Mouse (Mus musculus): ENCODE data around the gene Colgalt2.

The Colgalt2 gene

DNA sequence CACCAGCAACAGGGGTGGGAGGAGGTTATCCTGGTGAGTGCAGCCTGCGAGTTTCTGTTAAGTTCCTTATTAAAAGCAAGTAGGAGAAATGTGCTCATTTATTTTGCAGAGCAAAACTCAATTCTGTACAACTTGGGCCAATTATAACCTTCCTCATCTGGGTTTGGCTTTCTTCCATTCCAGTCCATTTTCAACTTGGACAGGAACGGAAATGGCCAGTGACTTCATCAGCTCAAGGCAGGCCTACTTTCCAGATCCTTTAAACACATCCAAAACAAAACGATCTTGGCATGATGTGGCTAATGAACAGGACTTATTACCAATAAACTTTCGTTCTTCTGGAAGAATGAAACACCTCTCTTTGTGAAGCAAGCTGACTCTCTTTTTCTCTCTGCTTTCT, 76.5 kb downstream of the Colgalt2 start:
- no peak for DNase-seq (ENCODE audit: low spot score in 2 of 2)

GRCm38 (mm10) chr1:152490842-152491241, 91.2 kb downstream of the Colgalt2 start:
- DNase-seq (ENCODE audit: low spot score in 2 of 2) = no peak

- no peak for DNase-seq (ENCODE audit: low spot score in 2 of 2)
Observed at GRCm38 (mm10) chr1:152492258-152492657, 92.6 kb downstream of the Colgalt2 start.

DNA sequence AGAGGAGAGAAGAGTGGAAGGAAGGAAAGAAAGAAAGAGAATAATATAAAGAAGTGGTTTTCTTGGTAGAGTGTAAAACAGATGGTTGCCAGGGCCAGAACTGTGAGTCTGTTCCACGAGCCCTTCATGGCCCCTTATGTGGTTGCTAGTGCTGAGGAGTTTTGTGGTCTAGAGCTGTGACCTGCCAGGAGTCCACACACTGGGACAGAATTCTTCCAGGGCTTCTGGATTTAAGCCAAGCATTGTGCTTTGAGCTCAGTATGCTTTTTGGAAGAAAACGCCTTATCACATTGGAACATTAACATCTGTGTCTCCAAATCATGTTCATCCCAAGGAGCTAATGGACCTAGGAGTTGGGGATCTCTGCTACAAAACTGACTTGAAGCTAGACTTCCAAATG, 97.2 kb downstream of the Colgalt2 start:
- DNase-seq (ENCODE audit: low spot score in 2 of 2) = no peak

DNA sequence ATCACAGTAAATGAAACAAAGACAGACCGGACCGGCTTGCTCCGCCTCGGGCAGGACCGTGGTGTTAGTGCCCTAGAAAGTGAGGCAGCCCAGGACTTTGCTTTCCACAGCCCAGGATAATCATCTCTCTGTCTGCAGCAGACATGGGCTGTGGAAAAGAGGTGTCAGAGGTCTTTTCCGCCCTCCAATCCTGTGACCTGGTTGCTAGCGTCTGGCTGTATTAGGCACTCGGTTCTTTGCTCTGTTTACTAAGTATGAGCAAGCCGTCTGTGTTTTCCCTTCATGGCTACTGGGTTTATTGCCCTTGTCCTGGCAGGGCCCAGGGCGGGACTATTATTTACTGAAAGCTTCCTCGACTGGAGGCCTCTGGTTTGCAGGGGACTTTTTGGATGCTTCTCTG, 98.0 kb downstream of the Colgalt2 start:
- DNase-seq (ENCODE audit: low spot score in 2 of 2) = peak; percentile 10 to 19

GRCm38 (mm10) chr1:152499802-152500201, 100.2 kb downstream of the Colgalt2 start:
- no peak for DNase-seq (ENCODE audit: low spot score in 2 of 2)

DNA sequence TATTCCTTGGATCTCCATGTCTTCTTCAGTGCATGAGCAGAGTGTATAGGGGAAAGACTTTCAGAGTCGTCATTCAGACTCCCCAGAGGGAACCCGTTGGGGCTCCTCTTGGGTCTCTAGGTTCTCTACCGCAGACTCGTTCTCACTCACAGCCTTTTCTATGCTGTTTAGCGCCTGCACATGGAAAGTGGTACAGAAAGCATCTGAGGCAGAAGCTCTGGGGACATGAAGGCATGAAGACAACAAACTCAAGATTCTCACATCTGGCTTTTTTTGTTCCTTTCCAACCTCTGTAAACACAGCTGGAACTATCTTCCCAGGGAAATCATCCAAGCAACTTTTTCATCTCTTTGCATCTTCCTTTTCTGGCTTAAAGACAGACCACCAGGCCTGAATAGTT, 106.5 kb downstream of the Colgalt2 start:
- no peak for DNase-seq (ENCODE audit: low spot score in 2 of 2)

DNA sequence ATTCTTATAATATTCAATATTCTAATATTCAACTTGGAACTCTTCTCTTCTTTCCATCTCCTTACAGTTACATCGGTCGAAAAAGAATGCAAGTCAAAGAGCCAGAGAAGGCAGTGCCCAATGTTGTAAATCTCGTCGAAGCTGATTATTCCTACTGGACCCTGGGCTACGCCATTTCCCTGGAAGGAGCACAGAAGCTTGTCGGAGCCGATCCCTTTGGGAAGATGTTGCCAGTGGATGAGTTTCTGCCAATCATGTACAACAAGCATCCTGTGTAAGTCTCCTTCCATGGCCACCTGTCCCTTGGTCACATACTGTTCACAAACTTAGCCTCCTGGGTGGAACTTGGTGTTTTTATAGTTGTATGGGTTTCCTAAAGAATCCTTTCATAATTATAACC, 107.1 kb downstream of the Colgalt2 start:
- no peak for DNase-seq (ENCODE audit: low spot score in 2 of 2)

DNA sequence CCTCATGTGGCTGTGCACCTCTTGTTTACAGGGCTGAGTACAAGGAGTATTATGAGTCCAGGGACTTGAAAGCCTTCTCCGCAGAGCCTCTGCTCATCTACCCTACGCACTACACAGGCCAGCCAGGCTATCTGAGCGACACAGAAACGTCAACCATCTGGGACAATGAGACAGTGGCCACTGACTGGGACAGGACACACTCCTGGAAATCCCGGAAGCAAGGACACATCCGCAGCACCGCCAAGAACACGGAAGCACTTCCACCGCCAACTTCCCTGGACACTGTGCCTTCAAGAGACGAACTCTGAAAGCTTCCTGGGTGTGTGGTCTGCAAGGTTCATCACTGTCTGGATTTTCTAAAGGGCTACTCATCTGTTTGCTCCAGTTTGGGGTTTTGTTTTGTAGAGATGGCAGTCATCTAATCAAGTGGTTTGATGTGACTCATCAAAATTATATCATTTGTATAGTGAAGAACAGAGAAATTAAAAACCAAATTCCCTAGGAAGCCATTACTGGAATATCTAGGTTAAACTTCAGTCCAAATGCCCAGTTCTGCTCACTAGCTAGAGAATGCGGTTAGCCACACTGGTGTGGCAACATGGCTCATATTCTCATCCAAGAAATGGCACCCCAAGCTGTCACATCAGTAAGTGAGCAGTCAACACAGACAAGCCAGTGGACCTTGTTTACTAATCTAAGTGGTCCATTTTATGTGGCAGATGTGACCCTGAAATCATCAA, 109.0 kb downstream of the Colgalt2 start:
- DNase-seq (ENCODE audit: low spot score in 2 of 2) = no peak

DNA sequence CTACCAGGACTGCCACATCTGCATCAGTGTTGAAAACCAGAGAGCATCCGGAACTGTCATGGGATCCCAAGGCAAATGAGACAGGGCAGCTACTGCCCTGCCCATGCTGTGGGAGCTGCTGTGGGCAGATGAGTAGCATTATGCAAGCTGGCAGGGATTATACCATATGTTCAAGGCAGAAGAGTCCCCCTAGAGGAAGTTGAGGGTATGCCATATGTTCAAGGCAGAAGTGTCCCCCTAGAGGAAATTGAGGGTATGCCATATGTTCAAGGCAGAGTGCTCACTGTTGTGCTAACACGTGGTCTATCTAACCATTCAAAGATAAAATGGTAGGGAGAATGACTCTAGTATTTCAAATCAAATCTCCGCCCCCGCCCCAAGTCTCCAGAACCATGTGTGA, 111.6 kb downstream of the Colgalt2 start:
- no peak for DNase-seq (ENCODE audit: low spot score in 2 of 2)

DNA sequence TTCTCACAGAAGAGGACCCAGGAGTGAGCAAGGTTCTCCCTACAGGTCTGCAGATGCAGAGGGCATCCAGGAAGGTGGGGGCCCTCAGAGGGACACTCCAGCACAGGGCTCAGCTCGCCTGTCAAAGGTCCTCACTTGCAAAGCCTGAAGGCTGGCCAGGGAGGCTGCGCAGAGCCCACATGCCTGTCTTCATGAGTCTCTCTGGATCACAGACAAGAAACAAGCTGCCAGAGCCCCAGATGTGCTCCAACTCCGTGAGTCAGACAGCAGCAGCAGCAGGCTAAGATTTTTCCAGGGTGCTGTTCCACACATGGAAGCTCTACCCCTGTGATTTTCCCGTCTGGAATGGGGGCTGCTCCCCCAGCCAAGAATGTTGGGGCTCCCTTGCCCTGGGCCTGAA, 114.6 kb downstream of the Colgalt2 start:
- DNase-seq (ENCODE audit: low spot score in 2 of 2) = no peak

DNA sequence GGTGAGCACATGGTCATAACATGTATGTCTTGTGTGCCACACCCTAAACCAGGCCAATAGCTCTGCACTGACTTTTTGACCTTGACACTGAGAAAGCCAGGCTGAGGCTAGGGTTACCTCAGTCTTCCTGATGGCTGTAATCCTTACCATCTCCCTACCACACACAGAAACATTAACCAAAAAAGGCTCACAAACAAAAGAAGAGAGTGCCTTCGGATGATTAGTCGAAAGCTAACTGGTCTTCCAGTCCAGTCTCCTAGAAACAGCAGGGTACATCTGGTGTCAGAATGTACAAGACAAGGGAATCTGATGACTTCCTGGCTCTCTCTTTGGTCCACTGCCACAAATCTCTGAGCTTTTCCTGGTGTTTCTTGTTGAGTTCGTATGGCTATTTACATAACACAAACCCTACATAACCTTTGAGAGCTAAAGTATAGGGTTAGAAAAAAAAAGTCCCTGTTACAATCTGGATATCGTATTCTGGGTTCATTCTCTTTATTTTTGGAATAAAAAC, 117.5 kb downstream of the Colgalt2 start:
- DNase-seq (ENCODE audit: low spot score in 2 of 2) = no peak

DNA sequence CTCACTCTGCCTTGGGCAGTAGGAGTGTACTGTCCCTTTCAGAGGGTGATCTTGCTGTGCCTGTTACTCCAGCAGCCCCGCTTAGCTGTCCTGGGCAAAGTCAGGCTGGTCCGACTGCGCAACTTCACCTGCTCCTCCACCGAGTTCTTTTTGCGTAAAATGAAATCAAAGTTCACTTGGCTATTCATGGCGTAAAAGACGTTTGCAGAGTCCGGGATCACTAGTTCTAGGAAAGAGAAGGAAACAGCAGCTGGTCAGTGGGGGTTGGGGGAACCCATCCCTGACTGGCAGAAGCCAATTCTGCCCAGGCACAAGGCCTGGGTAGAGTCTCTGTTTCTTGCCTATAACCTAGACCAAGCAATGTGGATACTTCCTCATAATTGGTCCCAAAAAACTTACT, 119.3 kb downstream of the Colgalt2 start:
- DNase-seq (ENCODE audit: low spot score in 2 of 2) = no peak

DNA sequence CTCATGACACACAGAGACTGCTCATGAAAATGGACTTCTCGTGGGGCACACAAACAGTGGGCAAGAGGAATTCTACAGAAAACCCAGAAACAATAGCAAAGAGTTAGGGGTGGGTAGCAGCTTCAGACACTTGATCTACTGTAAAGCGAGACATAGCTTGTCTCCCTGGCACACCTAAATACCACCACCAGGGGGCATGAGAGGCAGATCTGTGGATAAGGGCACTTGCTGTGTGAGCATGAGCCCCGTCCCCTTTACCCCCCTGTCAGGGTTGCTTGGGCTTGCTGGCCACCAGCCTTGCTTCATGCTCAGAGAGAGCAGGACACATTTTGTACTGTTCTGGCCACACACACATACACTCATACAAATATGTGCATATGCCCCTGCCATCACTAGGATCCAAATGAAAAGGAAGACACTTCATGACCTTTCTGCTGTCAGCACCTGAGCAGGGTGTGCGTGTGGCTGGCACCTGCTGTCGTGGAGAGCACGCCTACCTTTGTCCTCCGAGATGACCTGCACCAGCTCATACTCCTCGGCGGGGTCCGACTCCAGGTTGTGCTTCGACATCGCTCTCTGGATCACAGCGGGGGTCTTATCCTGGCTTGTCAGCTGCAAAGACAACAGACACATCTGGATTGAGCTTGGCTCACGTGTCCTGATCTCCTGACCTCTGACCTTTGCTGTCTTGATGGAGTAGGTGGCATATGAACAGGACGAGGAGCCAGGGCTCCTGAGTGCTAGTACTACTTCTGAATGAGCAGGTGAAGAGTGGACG, 121.4 kb downstream of the Colgalt2 start:
- DNase-seq (ENCODE audit: low spot score in 2 of 2) = peak in 1 of 2 experiments; percentile 20

GRCm38 (mm10) chr1:152522226-152522625, 122.6 kb downstream of the Colgalt2 start:
- no peak for DNase-seq (ENCODE audit: low spot score in 2 of 2)

GRCm38 (mm10) chr1:152523292-152523691, 123.7 kb downstream of the Colgalt2 start:
- no peak for DNase-seq (ENCODE audit: low spot score in 2 of 2)

DNA sequence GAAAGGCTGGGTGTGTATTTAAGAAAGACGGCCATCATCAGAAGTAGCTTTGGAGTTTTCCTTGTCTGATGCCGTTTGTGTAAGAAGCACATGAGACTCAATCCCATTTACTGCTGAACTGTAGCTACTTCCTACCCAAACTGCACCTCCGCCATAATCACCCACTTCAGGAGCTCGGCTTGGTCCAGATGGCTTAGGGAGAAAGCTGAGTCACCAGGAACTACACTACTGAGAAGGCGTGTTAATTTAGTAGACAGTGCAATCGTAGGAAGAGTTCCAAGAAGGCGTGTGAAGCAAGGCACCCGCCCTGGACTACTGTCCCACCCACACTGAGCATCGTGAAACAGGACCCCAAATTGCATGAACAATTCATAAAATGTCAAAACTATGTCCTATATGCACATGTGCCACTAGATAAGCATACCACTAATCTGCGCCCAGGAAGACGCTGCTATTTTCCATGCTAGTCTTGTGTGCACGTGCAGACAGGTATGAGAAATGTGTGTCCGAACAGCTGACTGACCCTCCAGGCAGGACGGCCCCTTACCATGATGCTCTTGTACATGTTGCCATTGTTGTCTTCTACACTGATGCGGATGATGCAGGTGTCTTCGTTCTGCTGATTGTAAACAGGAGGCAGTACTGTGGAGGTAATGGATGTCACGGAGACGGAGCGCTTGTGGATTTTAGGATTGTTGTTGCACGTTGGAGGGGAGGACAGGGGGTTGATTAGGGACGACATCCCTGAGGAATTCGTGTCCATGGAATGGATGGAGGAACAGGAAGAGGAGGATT, 124.7 kb downstream of the Colgalt2 start:
- no peak for DNase-seq (ENCODE audit: low spot score in 2 of 2)

- DNase-seq (ENCODE audit: low spot score in 2 of 2) = peak; percentile 44 to 69
Observed at GRCm38 (mm10) chr1:152524987-152525648, 125.5 kb downstream of the Colgalt2 start.

DNA sequence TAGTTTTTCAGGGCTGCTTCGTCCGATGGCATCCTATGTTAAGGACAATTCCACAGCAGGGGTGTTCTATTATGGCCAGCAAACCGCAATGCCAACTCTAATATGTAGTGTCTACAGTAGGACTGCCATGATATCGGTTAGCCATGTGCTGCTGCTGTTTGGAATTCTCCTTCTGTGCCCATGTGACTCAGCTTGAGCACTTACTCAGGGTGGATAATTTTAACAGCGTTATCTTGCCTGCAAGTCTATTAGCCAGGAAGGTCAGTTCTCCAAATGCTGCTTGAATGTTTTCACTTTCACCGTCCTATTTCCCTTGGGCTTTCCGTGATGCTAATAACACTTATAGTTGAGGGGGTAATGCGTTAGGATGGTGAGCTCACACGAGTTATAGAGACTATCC, 126.5 kb downstream of the Colgalt2 start:
- no peak for DNase-seq (ENCODE audit: low spot score in 2 of 2)

DNA sequence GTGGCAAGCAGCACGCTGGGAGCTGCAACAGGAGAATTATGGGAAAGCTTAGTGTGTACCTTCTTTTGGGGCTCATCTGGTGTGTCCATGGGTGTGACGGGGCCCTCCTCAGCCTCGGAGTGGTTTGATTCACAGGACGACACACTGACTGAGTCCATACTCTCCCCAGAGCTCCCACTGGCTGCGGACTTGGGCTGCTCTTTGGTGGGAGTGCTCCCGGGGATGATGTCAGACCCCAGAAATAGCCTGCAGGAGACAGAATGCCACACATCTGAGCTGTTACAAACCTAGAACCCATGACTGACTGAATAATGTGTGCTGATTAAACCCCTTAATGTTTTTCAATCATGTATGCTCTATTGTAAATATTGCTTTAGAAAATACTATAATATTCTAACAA, 128.6 kb downstream of the Colgalt2 start:
- DNase-seq (ENCODE audit: low spot score in 2 of 2) = no peak

DNA sequence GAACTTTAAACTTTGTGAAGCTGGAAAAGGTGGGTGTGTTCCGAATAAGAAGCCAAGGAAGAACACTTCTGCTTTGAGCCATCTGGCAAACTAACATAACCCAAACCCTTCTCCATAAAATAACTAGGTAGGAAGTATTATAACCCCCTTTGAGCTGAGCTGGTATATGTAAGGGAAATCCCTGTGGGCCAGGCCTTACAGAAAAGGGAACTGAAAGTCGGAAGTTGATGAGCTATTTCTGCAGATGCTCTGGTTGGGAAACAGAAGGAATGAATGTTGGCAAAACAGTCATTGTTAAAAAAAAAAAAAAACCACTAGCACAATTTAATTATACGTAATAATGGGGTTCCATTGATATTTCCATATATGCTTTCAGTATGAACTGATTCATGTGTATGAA, 129.1 kb downstream of the Colgalt2 start:
- no peak for DNase-seq (ENCODE audit: low spot score in 2 of 2)

- DNase-seq (ENCODE audit: low spot score in 2 of 2) = no peak
Observed at GRCm38 (mm10) chr1:152531498-152531897, 131.9 kb downstream of the Colgalt2 start.

Data from urinary bladder, adult 18-20 months (tissue).